Mouse (Mus musculus) embryonic facial prominence, embryonic 12.5 days (tissue): Measurements from ENCODE around the gene Gm20379. TPM values are rescaled to one million over a fixed set of nuclear protein-coding genes. Genes with fewer than 3 reads are reported as not detected.

ENCODE experiments used
- ATAC-seq: fragments of 200-750 bp; cut with Nextera tagmentation; 2 replicates; pipeline ENCODE4 v1.8.0; 2017; ENCODE audit not compliant: insufficient number of reproducible peaks, insufficient read depth, low FRiP score, low TSS enrichment
- H3K27ac ChIP-seq: fragments of 300-500 bp; sonication (generic); 2 replicates; pipeline ENCODE4 v1.5.1; 2016; ENCODE audit warnings: mild to moderate bottlenecking
- H3K27me3 ChIP-seq: fragments of 300-500 bp; sonication (generic); 2 replicates; pipeline ENCODE4 v1.6.1; 2016; ENCODE audit warnings: mild to moderate bottlenecking, moderate library complexity
- H3K36me3 ChIP-seq: fragments of 300-500 bp; sonication (generic); 2 replicates; pipeline ENCODE4 v1.6.1; 2016; ENCODE audit warnings: mild to moderate bottlenecking
- H3K4me1 ChIP-seq: fragments of 300-500 bp; sonication (generic); 2 replicates; pipeline ENCODE4 v1.6.1; 2016
- H3K4me2 ChIP-seq: fragments of 300-500 bp; sonication (generic); replicated peaks from 2 replicates; pipeline ENCODE4 v1.6.1; 2016; ENCODE audit warnings: mild to moderate bottlenecking, moderate library complexity
- H3K4me3 ChIP-seq: fragments of 300-500 bp; sonication (generic); 2 replicates; pipeline ENCODE4 v1.5.1; 2016; ENCODE audit warnings: mild to moderate bottlenecking
- H3K9ac ChIP-seq: fragments of 300-500 bp; sonication (generic); 2 replicates; pipeline ENCODE4 v1.6.1; 2016; ENCODE audit warnings: mild to moderate bottlenecking, moderate library complexity
- H3K9me3 ChIP-seq: fragments of 300-500 bp; sonication (generic); 2 replicates; pipeline ENCODE4 v1.6.1; 2016; ENCODE audit warnings: mild to moderate bottlenecking, moderate library complexity
- WGBS: fragments of 180-500 bp; shearing (Covaris S2); methylation state at CpG from one replicate; pipeline ENCODE4 v1.1.7; 2016; 5-methylcytosine and 5-hydroxymethylcytosine counted together
- polyA plus RNA-seq: library from polyadenylated mRNA; unstranded; fragments of >200 nt; fragmentation: Nextera tagmentation; extraction: Ambion mirVana; gene quantifications from 2 replicates; pipeline ENCODE4 v1.2.1, GENCODE M21; 2016

Gene Gm20379
- polyA plus RNA-seq, 1 experiment from 2014 or later: 1.2 TPM

DNA sequence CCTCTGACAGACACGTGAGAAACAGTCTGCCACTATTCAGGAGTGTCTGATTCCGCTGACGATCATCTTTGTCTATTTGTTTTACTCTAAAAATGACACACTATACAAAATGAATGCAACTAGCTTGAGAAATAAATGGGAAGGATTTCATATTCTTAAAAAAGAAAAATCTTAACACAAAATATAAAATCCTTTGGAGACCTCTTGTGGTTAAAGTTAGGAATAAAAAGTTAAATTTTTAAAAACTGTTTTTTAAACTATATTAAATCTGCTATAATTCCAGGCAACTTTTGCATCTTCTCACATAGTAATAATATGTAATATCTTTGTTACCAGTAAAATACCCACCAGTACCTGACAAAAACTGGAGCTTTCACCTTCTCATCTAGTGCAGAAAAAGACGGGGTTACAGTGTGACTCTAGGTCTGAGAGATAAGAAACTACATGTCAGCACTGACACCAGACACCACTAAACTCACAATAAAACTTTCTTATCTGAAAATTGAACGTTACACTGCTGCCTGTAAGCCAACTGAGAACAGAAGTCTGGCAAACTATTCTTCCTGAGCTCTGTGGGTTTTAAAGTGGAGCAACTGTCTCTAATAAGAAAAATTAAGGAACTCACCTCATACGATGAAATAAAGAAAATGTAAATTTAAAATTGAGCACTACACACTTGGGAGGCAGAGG is 32.1 kb downstream of the Gm20379 start:
- Histone ChIP-seq H3K27ac (no peak overlapping the region), H3K4me1 (no peaks in the 10 kb centered on the region), H3K36me3 (0 out of 2 replicates have a peak, but pooled peaks cover 14% of the 10 kb centered on the region), H3K9ac (no peak overlapping the region), H3K9me3 (no peaks in the 10 kb centered on the region), H3K27me3 (no peaks in the 10 kb centered on the region), H3K4me3 (no peak overlapping the region), H3K4me2 (no peak overlapping the region)
- 84% methylated on average over 6 of the region's 6 CpGs for WGBS
- ATAC-seq: no peak

- Histone ChIP-seq H3K9ac (no peak overlapping the region), H3K9me3 (no peaks in the 10 kb centered on the region), H3K27me3 (no peaks in the 10 kb centered on the region), H3K4me1 (no peaks in the 10 kb centered on the region), H3K36me3 (peaks cover 29% of the 10 kb centered on the region), H3K4me3 (no peak overlapping the region), H3K27ac (no peak overlapping the region), H3K4me2 (no peak overlapping the region)
- no peak for ATAC-seq
- WGBS: 88% methylated on average over 3 of the region's 3 CpGs
These were observed 34.0 kb downstream of the Gm20379 start for GRCm38 (mm10) chr13:92339787-92340186.

- Histone ChIP-seq H3K27ac (no peak overlapping the region), H3K4me1 (no peaks in the 10 kb centered on the region), H3K4me3 (no peak overlapping the region), H3K9me3 (no peaks in the 10 kb centered on the region), H3K27me3 (no peaks in the 10 kb centered on the region), H3K9ac (no peak overlapping the region), H3K36me3 (peaks cover 45% of the 10 kb centered on the region), H3K4me2 (no peak overlapping the region)
- no peak for ATAC-seq
- WGBS: 90% methylated on average over 8 of the region's 8 CpGs
These were observed 38.3 kb downstream of the Gm20379 start for GRCm38 (mm10) chr13:92344033-92344432.

- no peaks in the 10 kb centered on the region for H3K4me1 ChIP-seq
- no peak overlapping the region for H3K27ac ChIP-seq
- ATAC-seq: no peak
- no peak overlapping the region for H3K9ac ChIP-seq
- H3K4me2 ChIP-seq: no peak overlapping the region
- peaks cover 41% of the 10 kb centered on the region for H3K36me3 ChIP-seq
- H3K4me3 ChIP-seq: no peak overlapping the region
- no peaks in the 10 kb centered on the region for H3K9me3 ChIP-seq
- no peaks in the 10 kb centered on the region for H3K27me3 ChIP-seq
- WGBS: 83% methylated on average over 5 of the region's 5 CpGs
These were observed 40.6 kb downstream of the Gm20379 start for GRCm38 (mm10) chr13:92346338-92346737.

DNA sequence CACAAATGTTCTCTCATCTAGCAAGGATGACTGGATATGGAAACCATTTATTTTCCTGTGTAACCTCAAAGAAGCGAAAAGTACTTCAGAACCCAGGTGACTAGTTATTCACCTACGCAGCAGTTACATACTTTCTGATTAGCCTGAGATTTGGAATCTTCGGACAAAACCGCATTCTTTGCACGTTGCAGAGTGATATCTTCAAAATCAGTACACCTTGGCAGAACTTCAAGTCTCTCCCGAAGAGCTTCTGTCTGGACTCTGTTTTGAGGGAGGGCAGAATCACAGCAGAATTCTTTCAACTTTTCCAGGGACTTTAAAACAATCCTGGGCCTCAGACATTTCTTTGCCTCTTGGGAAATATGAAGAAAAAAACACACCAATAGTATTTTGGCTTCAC is 45.3 kb downstream of the Gm20379 start:
- H3K4me2 ChIP-seq: no peak overlapping the region
- no peak overlapping the region for H3K27ac ChIP-seq
- H3K9me3 ChIP-seq: no peaks in the 10 kb centered on the region
- peaks cover 15% of the 10 kb centered on the region for H3K36me3 ChIP-seq
- H3K4me1 ChIP-seq: peaks cover 16% of the 10 kb centered on the region
- H3K27me3 ChIP-seq: no peaks in the 10 kb centered on the region
- H3K9ac ChIP-seq: no peak overlapping the region
- WGBS: 93% methylated on average over 6 of the region's 6 CpGs
- ATAC-seq: no peak
- no peak overlapping the region for H3K4me3 ChIP-seq

DNA sequence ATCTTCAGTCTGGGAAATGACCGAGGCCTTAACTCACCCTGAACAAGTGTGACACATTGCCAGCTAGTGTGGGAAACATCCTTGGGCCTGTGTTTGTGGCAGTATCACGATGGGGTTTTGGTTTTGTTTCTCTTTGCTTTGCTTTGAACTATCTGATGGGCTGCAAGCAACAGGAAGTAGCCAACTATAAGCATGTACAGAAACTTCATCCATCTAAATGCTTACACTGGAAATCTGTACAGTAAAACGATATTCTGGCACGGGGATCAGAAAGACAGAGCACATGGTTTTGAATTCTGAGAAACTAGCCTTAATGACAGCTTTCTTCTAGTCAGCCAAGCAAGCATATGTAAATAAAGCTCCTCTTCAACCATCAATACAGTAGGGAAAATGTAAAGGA is 48.2 kb downstream of the Gm20379 start:
- Histone ChIP-seq H3K27ac (no peak overlapping the region), H3K9ac (no peak overlapping the region; the same call in 1 of the 2 replicates), H3K4me3 (peak overlapping the region; percentile 61), H3K4me1 (peaks cover 22% of the 10 kb centered on the region), H3K9me3 (no peaks in the 10 kb centered on the region), H3K4me2 (peak overlapping the region; percentile 94), H3K36me3 (peaks cover 6% of the 10 kb centered on the region; the same call in 1 of the 2 replicates), H3K27me3 (no peaks in the 10 kb centered on the region)
- no peak for ATAC-seq
- WGBS: 26% methylated on average over 4 of the region's 4 CpGs

- peaks cover 5% of the 10 kb centered on the region; the same call in 1 of the 2 replicates for H3K36me3 ChIP-seq
- peak within 1 kb of the TSS; percentile 60 for H3K9ac ChIP-seq
- peaks cover 22% of the 10 kb centered on the region for H3K4me1 ChIP-seq
- peak within 1 kb of the TSS; percentile 94 for H3K4me2 ChIP-seq
- H3K4me3 ChIP-seq: peak within 1 kb of the TSS; percentile 61
- H3K9me3 ChIP-seq: no peaks in the 10 kb centered on the region
- WGBS: under 1% methylated on average over 76 of the region's 76 CpGs
- ATAC-seq: peak; percentile 98
- peak within 1 kb of the TSS; percentile 90 for H3K27ac ChIP-seq
- no peaks in the 10 kb centered on the region for H3K27me3 ChIP-seq
These were observed 48.9 kb downstream of the Gm20379 start, which contains the start of the genes Dhfr and Msh3 for GRCm38 (mm10) chr13:92354456-92355271. TSS of gene Dhfr (plus strand) at chr13:92354726. TSS of gene Msh3 (minus strand) at chr13:92355003.

DNA sequence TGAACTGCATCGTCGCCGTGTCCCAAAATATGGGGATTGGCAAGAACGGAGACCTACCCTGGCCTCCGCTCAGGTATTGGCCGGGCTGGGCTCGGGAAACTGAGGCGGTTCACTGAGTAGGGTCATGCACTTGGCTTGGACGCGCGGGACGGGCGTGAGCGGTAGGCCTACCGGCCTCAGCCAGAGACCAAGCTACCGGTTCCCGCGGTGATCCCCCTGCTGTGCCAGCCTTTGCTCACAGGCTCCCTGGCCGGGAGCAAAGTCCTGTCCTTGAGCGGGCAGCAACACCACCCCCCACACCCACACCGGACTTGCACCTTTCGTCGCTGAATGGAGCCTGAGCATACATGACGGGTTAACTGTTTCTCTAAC is 49.5 kb downstream of the Gm20379 start:
- peak; percentile 61 for ATAC-seq
- peaks cover 9% of the 10 kb centered on the region; the same call in 1 of the 2 replicates for H3K36me3 ChIP-seq
- no peak overlapping the region for H3K27ac ChIP-seq
- 0% methylated on average over 24 of the region's 24 CpGs for whole genome bisulfite sequencing
- no peaks in the 10 kb centered on the region for H3K9me3 ChIP-seq
- H3K9ac ChIP-seq: peak overlapping the region; percentile 60
- no peaks in the 10 kb centered on the region for H3K27me3 ChIP-seq
- peak overlapping the region; percentile 94 for H3K4me2 ChIP-seq
- peak overlapping the region; percentile 61 for H3K4me3 ChIP-seq
- H3K4me1 ChIP-seq: peaks cover 22% of the 10 kb centered on the region

GRCm38 (mm10) chr13:92356376-92356775 is 50.6 kb downstream of the Gm20379 start:
- Histone ChIP-seq H3K9ac (no peak overlapping the region), H3K4me2 (peak overlapping the region; percentile 94), H3K4me3 (peak overlapping the region; percentile 61), H3K36me3 (peaks cover 9% of the 10 kb centered on the region; the same call in 1 of the 2 replicates), H3K27ac (no peak overlapping the region), H3K27me3 (no peaks in the 10 kb centered on the region), H3K9me3 (no peaks in the 10 kb centered on the region), H3K4me1 (peaks cover 22% of the 10 kb centered on the region)
- 78% methylated on average over 7 of the region's 7 CpGs for WGBS
- no peak for ATAC-seq

Other genes starting within 250 kb of the Gm20379 start
- gene Rasgrf2, start 174.3 kb upstream of the Gm20379 start, polyA plus RNA-seq: 0.31 and 0.49 TPM in 2 replicates
- gene Dhfr, start 48.7 kb downstream of the Gm20379 start, polyA plus RNA-seq: 17.0 and 17.3 TPM in 2 replicates
- gene Msh3, start 49.0 kb downstream of the Gm20379 start, polyA plus RNA-seq: 38.6 and 39.5 TPM in 2 replicates
- gene Ankrd34b, start 119.9 kb downstream of the Gm20379 start, polyA plus RNA-seq: 0.05 TPM in 2 replicates
- 0.19 TPM in 1 of 2 replicates, not detected in the other for gene Fam151b, start 178.0 kb downstream of the Gm20379 start, polyA plus RNA-seq
- gene Zfyve16, start 224.9 kb downstream of the Gm20379 start, polyA plus RNA-seq: 14.2 and 15.4 TPM in 2 replicates